Mouse (Mus musculus): ENCODE results near the gene Hes6.

GRCm38 (mm10) chr1:91430761-91431160 lies 16.9 kb upstream of the Hes6 start:
- TF ChIP-seq POLR2A (IDR thresholded peaks at IDR 0.05; ENCODE audit: control insufficient read depth, extremely low read depth, insufficient read depth, low read length, poor library complexity) (no peak), CTCF (IDR thresholded peaks at IDR 0.05; ENCODE audit: borderline replicate concordance, control insufficient read depth, extremely low read depth, insufficient read depth, low read length, poor library complexity) (no peak)
